Mouse (Mus musculus): ENCODE measurements around the gene Stac3.

Stac3 gene

GRCm38 (mm10) chr10:127500894-127501893 is at the start of gene Stac3:
Gene Stac3 (plus strand): TSS chr10:127501686.
- no peak for DNase-seq (ENCODE audit: low spot score in 2 of 2)

- DNase-seq (ENCODE audit: low spot score in 2 of 2) = no peak
These were observed 47.8 kb upstream of the Stac3 start for GRCm38 (mm10) chr10:127453701-127454100.

- DNase-seq (ENCODE audit: low spot score in 2 of 2) = peak; percentile 33 to 74
These were observed 38.9 kb upstream of the Stac3 start for GRCm38 (mm10) chr10:127462411-127463096.

- no peak for DNase-seq (ENCODE audit: low spot score in 2 of 2)
These were observed 30.1 kb upstream of the Stac3 start for GRCm38 (mm10) chr10:127471281-127471988.

- no peak for DNase-seq (ENCODE audit: low spot score in 2 of 2)
These were observed 28.8 kb upstream of the Stac3 start for GRCm38 (mm10) chr10:127472722-127473121.

GRCm38 (mm10) chr10:127475175-127475574 is 26.3 kb upstream of the Stac3 start:
- DNase-seq (ENCODE audit: low spot score in 2 of 2) = no peak

- no peak for DNase-seq (ENCODE audit: low spot score in 2 of 2)
These were observed 24.9 kb upstream of the Stac3 start for GRCm38 (mm10) chr10:127476541-127476940.

- DNase-seq (ENCODE audit: low spot score in 2 of 2) = no peak
These were observed 24.2 kb upstream of the Stac3 start for GRCm38 (mm10) chr10:127477301-127477700.

- peak in 1 of 2 experiments; percentile 31 for DNase-seq (ENCODE audit: low spot score in 2 of 2)
These were observed 22.4 kb upstream of the Stac3 start for GRCm38 (mm10) chr10:127479131-127479530.

GRCm38 (mm10) chr10:127480833-127481813 is 20.4 kb upstream of the Stac3 start:
- DNase-seq (ENCODE audit: low spot score in 2 of 2) = peak; percentile 66 to 69

GRCm38 (mm10) chr10:127485235-127485634 is 16.3 kb upstream of the Stac3 start:
- no peak for DNase-seq (ENCODE audit: low spot score in 2 of 2)

- DNase-seq (ENCODE audit: low spot score in 2 of 2) = no peak
These were observed 12.6 kb upstream of the Stac3 start for GRCm38 (mm10) chr10:127488856-127489255.

GRCm38 (mm10) chr10:127490160-127491127 is 11.0 kb upstream of the Stac3 start:
- DNase-seq (ENCODE audit: low spot score in 2 of 2) = no peak

- no peak for DNase-seq (ENCODE audit: low spot score in 2 of 2)
These were observed 10.4 kb upstream of the Stac3 start for GRCm38 (mm10) chr10:127491128-127491512.

GRCm38 (mm10) chr10:127492118-127492517 is 9.4 kb upstream of the Stac3 start:
- no peak for DNase-seq (ENCODE audit: low spot score in 2 of 2)

- DNase-seq (ENCODE audit: low spot score in 2 of 2) = no peak
These were observed 5.3 kb upstream of the Stac3 start for GRCm38 (mm10) chr10:127496156-127496555.

- no peak for DNase-seq (ENCODE audit: low spot score in 2 of 2)
These were observed 2.0 kb upstream of the Stac3 start for GRCm38 (mm10) chr10:127499516-127499915.

- no peak for DNase-seq (ENCODE audit: low spot score in 2 of 2)
These were observed 1.4 kb upstream of the Stac3 start for GRCm38 (mm10) chr10:127500042-127500441.

GRCm38 (mm10) chr10:127508239-127508638 is 6.8 kb downstream of the Stac3 start:
- DNase-seq (ENCODE audit: low spot score in 2 of 2) = peak; percentile 71 to 78

Measured in frontal cortex, postnatal 36 days (tissue).